Mouse (Mus musculus): ENCODE measurements around the gene Xkr7. TPM values are rescaled to one million over a fixed set of nuclear protein-coding genes. Genes with fewer than 3 reads are reported as not detected.

Xkr7 gene
- total RNA-seq, 2 experiments from 2014 or later: not detected

Other genes starting within 250 kb of the Xkr7 start
- 10 to 100 TPM; 15.4 to 17.6 TPM for gene Bcl2l1, start 200.1 kb upstream of the Xkr7 start, total RNA-seq (2021)
- 1 to 10 TPM; 1.4 to 1.9 TPM for gene Tpx2, start 183.9 kb upstream of the Xkr7 start, total RNA-seq (2021)
- 100 to 1,000 TPM; 443 to 553 TPM for gene Mylk2, start 120.5 kb upstream of the Xkr7 start, total RNA-seq (2021)
- 1 to 10 TPM; 1.5 to 2.2 TPM for gene Foxs1, start 98.6 kb upstream of the Xkr7 start, total RNA-seq (2021)
- 1 to 10 TPM in 1 of 2 experiments, under 1 TPM in 1; 0.20 to 1.1 TPM for gene Dusp15, start 80.2 kb upstream of the Xkr7 start, total RNA-seq (2021)
- not detected for gene Ttll9, start 69.4 kb upstream of the Xkr7 start, total RNA-seq (2021)
- gene Pdrg1, start 16.4 kb upstream of the Xkr7 start, total RNA-seq (2021): 10 to 100 TPM; 69.5 to 74.1 TPM
- gene Ccm2l, start 34.1 kb downstream of the Xkr7 start, total RNA-seq (2021): 1 to 10 TPM; 4.3 to 4.5 TPM
- gene Hck, start 76.6 kb downstream of the Xkr7 start, total RNA-seq (2021): under 1 TPM; 0.20 to 0.30 TPM
- 10 to 100 TPM; 27.3 to 31.1 TPM for gene Tm9sf4, start 129.5 kb downstream of the Xkr7 start, total RNA-seq (2021)
- gene Tspyl3, start 193.6 kb downstream of the Xkr7 start, total RNA-seq (2021): under 1 TPM; 0.32 to 0.51 TPM
- 1 to 10 TPM; 2.2 to 3.2 TPM for gene Plagl2, start 209.6 kb downstream of the Xkr7 start, total RNA-seq (2021)
- 1 to 10 TPM; 9.5 to 9.9 TPM for gene Pofut1, start 209.7 kb downstream of the Xkr7 start, total RNA-seq (2021)

Measured in gastrocnemius, postnatal 36 days (tissue).